Mouse (Mus musculus) neural tube, embryonic 10.5 days (tissue): Measurements from ENCODE around the gene Gm14862.
"Not testable (repeated sequence)": the region's sequence is repeated elsewhere in the genome, so short reads cannot be mapped to it uniquely, and the experiment has no call there.

Source experiments
- DNase-seq: peaks from one replicate; pipeline ENCODE4 v3.0.0-alpha.2; 2017; ENCODE audit warnings: low spot score; ENCODE audit errors: extremely low spot score

Gene Gm14862

GRCm38 (mm10) chrX:9256766-9257165, at the start of gene Gm14862:
Gene Gm14862 (minus strand): TSS chrX:9256899.
- DNase-seq = no peak

GRCm38 (mm10) chrX:9303455-9303854, 46.8 kb upstream of the Gm14862 start:
- DNase-seq = no peak

- no peak for DNase-seq
Measured at GRCm38 (mm10) chrX:9302791-9303190, 46.1 kb upstream of the Gm14862 start.

- DNase-seq = no peak
Measured at GRCm38 (mm10) chrX:9298413-9298864, 41.7 kb upstream of the Gm14862 start.

GRCm38 (mm10) chrX:9293140-9293829, 36.6 kb upstream of the Gm14862 start:
- not testable (repeated sequence) for DNase-seq

- not testable (repeated sequence) for DNase-seq
Measured at GRCm38 (mm10) chrX:9283464-9283863, 26.8 kb upstream of the Gm14862 start, which contains the start of gene H2al1m. Gene H2al1m (plus strand): TSS chrX:9283764.

- DNase-seq = no peak
Measured at GRCm38 (mm10) chrX:9274321-9274720, 17.6 kb upstream of the Gm14862 start.

GRCm38 (mm10) chrX:9273377-9274002, 16.8 kb upstream of the Gm14862 start:
- DNase-seq = no peak

GRCm38 (mm10) chrX:9272460-9273361, 16.0 kb upstream of the Gm14862 start, which contains the start of gene Xk:
Gene Xk (plus strand): TSS chrX:9272756.
- DNase-seq = peak; percentile 67

- DNase-seq = no peak
Measured at GRCm38 (mm10) chrX:9271947-9272459, 15.3 kb upstream of the Gm14862 start.

- no peak for DNase-seq
Measured at GRCm38 (mm10) chrX:9271112-9271511, 14.4 kb upstream of the Gm14862 start.

- no peak for DNase-seq
Measured at GRCm38 (mm10) chrX:9259267-9259666, 2.6 kb upstream of the Gm14862 start.

GRCm38 (mm10) chrX:9257831-9258230, 1.1 kb upstream of the Gm14862 start:
- DNase-seq = no peak

GRCm38 (mm10) chrX:9254901-9255300, 1.8 kb downstream of the Gm14862 start:
- no peak for DNase-seq

- DNase-seq = no peak
Measured at GRCm38 (mm10) chrX:9253990-9254389, 2.7 kb downstream of the Gm14862 start.

GRCm38 (mm10) chrX:9248911-9249310, 7.8 kb downstream of the Gm14862 start:
- DNase-seq = no peak

GRCm38 (mm10) chrX:9244603-9245336, 11.9 kb downstream of the Gm14862 start:
- no peak for DNase-seq

GRCm38 (mm10) chrX:9243381-9243864, 13.3 kb downstream of the Gm14862 start:
- DNase-seq = no peak

GRCm38 (mm10) chrX:9240737-9241591, 15.7 kb downstream of the Gm14862 start:
- DNase-seq = no peak

- no peak for DNase-seq
Measured at GRCm38 (mm10) chrX:9227105-9227504, 29.6 kb downstream of the Gm14862 start.
